Mouse (Mus musculus) neural tube, embryonic 13.5 days (tissue): Measurements from ENCODE around the gene Cbfb. TPM values are rescaled to one million over a fixed set of nuclear protein-coding genes. Genes with fewer than 3 reads are reported as not detected.

Experiments used
- polyA plus RNA-seq: library from polyadenylated mRNA; unstranded; fragments of >200 nt; fragmentation: Nextera tagmentation; extraction: Ambion mirVana; gene quantifications from 2 replicates; pipeline ENCODE4 v1.2.1, GENCODE M21; 2015

The Cbfb gene
- polyA plus RNA-seq, 1 experiment from 2014 or later: 59.1 TPM

Other genes with a start within 250 kb of the Cbfb start
- gene Ces2e, start 244.4 kb upstream of the Cbfb start, polyA plus RNA-seq: not detected in 2 replicates
- gene Ces2f, start 223.3 kb upstream of the Cbfb start, polyA plus RNA-seq: not detected in 2 replicates
- not detected in 2 replicates for gene Ces2g, start 209.0 kb upstream of the Cbfb start, polyA plus RNA-seq
- gene Ces2h, start 169.8 kb upstream of the Cbfb start, polyA plus RNA-seq: not detected in 2 replicates
- gene Ces3a, start 122.1 kb upstream of the Cbfb start, polyA plus RNA-seq: not detected in 2 replicates
- gene Ces3b, start 86.9 kb upstream of the Cbfb start, polyA plus RNA-seq: not detected in 2 replicates
- not detected in 2 replicates for gene Ces4a, start 38.9 kb upstream of the Cbfb start, polyA plus RNA-seq
- 27.3 and 27.5 TPM in 2 replicates for gene D230025D16Rik, start 54.5 kb downstream of the Cbfb start, polyA plus RNA-seq
- 7.4 and 8.8 TPM in 2 replicates for gene B3gnt9, start 84.5 kb downstream of the Cbfb start, polyA plus RNA-seq
- gene Tradd, start 93.9 kb downstream of the Cbfb start, polyA plus RNA-seq: 21.4 and 25.0 TPM in 2 replicates
- gene Fbxl8, start 94.0 kb downstream of the Cbfb start, polyA plus RNA-seq: 1.8 and 2.0 TPM in 2 replicates
- 0.32 and 0.44 TPM in 2 replicates for gene Hsf4, start 99.1 kb downstream of the Cbfb start, polyA plus RNA-seq
- 5.3 and 6.9 TPM in 2 replicates for gene Nol3, start 105.5 kb downstream of the Cbfb start, polyA plus RNA-seq
- gene 4931428F04Rik, start 119.2 kb downstream of the Cbfb start, polyA plus RNA-seq: 120 and 124 TPM in 2 replicates
- 12.8 and 14.3 TPM in 2 replicates for gene Exoc3l, start 125.4 kb downstream of the Cbfb start, polyA plus RNA-seq
- 49.3 and 51.8 TPM in 2 replicates for gene E2f4, start 127.0 kb downstream of the Cbfb start, polyA plus RNA-seq
- 0.92 and 1.4 TPM in 2 replicates for gene Elmo3, start 134.9 kb downstream of the Cbfb start, polyA plus RNA-seq
- gene Lrrc29, start 155.6 kb downstream of the Cbfb start, polyA plus RNA-seq: 1.2 and 1.3 TPM in 2 replicates
- 148 and 151 TPM in 2 replicates for gene Tmem208, start 155.7 kb downstream of the Cbfb start, polyA plus RNA-seq
- gene Fhod1, start 177.3 kb downstream of the Cbfb start, polyA plus RNA-seq: 0.28 and 0.63 TPM in 2 replicates
- gene Slc9a5, start 178.2 kb downstream of the Cbfb start, polyA plus RNA-seq: 5.4 and 7.1 TPM in 2 replicates
- gene Plekhg4, start 202.6 kb downstream of the Cbfb start, polyA plus RNA-seq: 0.60 and 0.62 TPM in 2 replicates
- gene Kctd19, start 242.8 kb downstream of the Cbfb start, polyA plus RNA-seq: not detected in 2 replicates
- 0.65 and 0.92 TPM in 2 replicates for gene Lrrc36, start 242.9 kb downstream of the Cbfb start, polyA plus RNA-seq